Mouse (Mus musculus): ENCODE results near the gene Tufm. TPM values are rescaled to one million over a fixed set of nuclear protein-coding genes. Genes with fewer than 3 reads are reported as not detected.

Gene Tufm
- polyA plus RNA-seq, 1 experiment from 2014 or later, result 158 TPM

GRCm38 (mm10) chr7:126450641-126451040, 36.5 kb upstream of the Tufm start:
- peaks cover under 1% of the 10 kb centered on the region; the same call in 1 of the 2 replicates for H3K36me3 ChIP-seq (replicated peaks; ENCODE audit: control insufficient read depth, insufficient read depth, low read depth, low read length)
- no peaks in the 10 kb centered on the region for H3K9me3 ChIP-seq (replicated peaks; ENCODE audit: control insufficient read depth, low read length)
- DNase-seq (ENCODE audit: low spot score) (no peak), ATAC-seq (replicated peaks; ENCODE audit: insufficient number of reproducible peaks, low FRiP score, low TSS enrichment, low read depth) (no peak)
- WGBS, result 92% methylated on average over 6 of the region's 6 CpGs
- no peaks in the 10 kb centered on the region for H3K4me1 ChIP-seq (ENCODE audit: control insufficient read depth, insufficient read depth, low read length)
- no peaks in the 10 kb centered on the region for H3K27me3 ChIP-seq (ENCODE audit: control insufficient read depth, insufficient read depth, low read length)
- H3K27ac ChIP-seq (replicated peaks; ENCODE audit: low read depth, low read length), result no peak overlapping the region
- H3K4me3 ChIP-seq (ENCODE audit: low read depth, low read length), result no peak overlapping the region
- no peak overlapping the region for H3K9ac ChIP-seq (replicated peaks; ENCODE audit: low read length)
- no peak overlapping the region for H3K4me2 ChIP-seq (ENCODE audit: low read depth, low read length)

- Histone ChIP-seq H3K27me3 (ENCODE audit: control insufficient read depth, insufficient read depth, low read length) (no peaks in the 10 kb centered on the region), H3K36me3 (replicated peaks; ENCODE audit: control insufficient read depth, insufficient read depth, low read depth, low read length) (no peaks in the 10 kb centered on the region), H3K4me1 (ENCODE audit: control insufficient read depth, insufficient read depth, low read length) (no peaks in the 10 kb centered on the region), H3K9ac (replicated peaks; ENCODE audit: low read length) (no peak overlapping the region), H3K9me3 (replicated peaks; ENCODE audit: control insufficient read depth, low read length) (no peaks in the 10 kb centered on the region), H3K4me3 (ENCODE audit: low read depth, low read length) (no peak overlapping the region), H3K4me2 (ENCODE audit: low read depth, low read length) (no peak overlapping the region), H3K27ac (replicated peaks; ENCODE audit: low read depth, low read length) (no peak overlapping the region)
- no peak for ATAC-seq (replicated peaks; ENCODE audit: insufficient number of reproducible peaks, low FRiP score, low TSS enrichment, low read depth)
- no peak for DNase-seq (ENCODE audit: low spot score)
- 88% methylated on average over 3 of the region's 3 CpGs for WGBS
Observed at GRCm38 (mm10) chr7:126452244-126452643, 34.9 kb upstream of the Tufm start.

GRCm38 (mm10) chr7:126453861-126454260, 33.3 kb upstream of the Tufm start:
- Histone ChIP-seq H3K4me3 (ENCODE audit: low read depth, low read length) (no peak overlapping the region), H3K4me2 (ENCODE audit: low read depth, low read length) (no peak overlapping the region), H3K9me3 (replicated peaks; ENCODE audit: control insufficient read depth, low read length) (no peaks in the 10 kb centered on the region), H3K4me1 (ENCODE audit: control insufficient read depth, insufficient read depth, low read length) (no peaks in the 10 kb centered on the region), H3K36me3 (replicated peaks; ENCODE audit: control insufficient read depth, insufficient read depth, low read depth, low read length) (no peaks in the 10 kb centered on the region), H3K27me3 (ENCODE audit: control insufficient read depth, insufficient read depth, low read length) (no peaks in the 10 kb centered on the region), H3K9ac (replicated peaks; ENCODE audit: low read length) (no peak overlapping the region), H3K27ac (replicated peaks; ENCODE audit: low read depth, low read length) (no peak overlapping the region)
- DNase-seq (ENCODE audit: low spot score) (no peak), ATAC-seq (replicated peaks; ENCODE audit: insufficient number of reproducible peaks, low FRiP score, low TSS enrichment, low read depth) (no peak)
- whole genome bisulfite sequencing, result 78% methylated on average over 7 of the region's 7 CpGs

GRCm38 (mm10) chr7:126455242-126455641, 31.9 kb upstream of the Tufm start:
- WGBS, result 75% methylated on average over 2 of the region's 2 CpGs
- H3K27ac ChIP-seq (replicated peaks; ENCODE audit: low read depth, low read length), result no peak overlapping the region

GRCm38 (mm10) chr7:126456382-126457266, 30.5 kb upstream of the Tufm start:
- Histone ChIP-seq H3K4me2 (ENCODE audit: low read depth, low read length) (no peak overlapping the region), H3K9ac (replicated peaks; ENCODE audit: low read length) (no peak overlapping the region), H3K27me3 (ENCODE audit: control insufficient read depth, insufficient read depth, low read length) (no peaks in the 10 kb centered on the region), H3K27ac (replicated peaks; ENCODE audit: low read depth, low read length) (no peak overlapping the region), H3K4me3 (ENCODE audit: low read depth, low read length) (no peak overlapping the region), H3K4me1 (ENCODE audit: control insufficient read depth, insufficient read depth, low read length) (no peaks in the 10 kb centered on the region), H3K9me3 (replicated peaks; ENCODE audit: control insufficient read depth, low read length) (no peaks in the 10 kb centered on the region), H3K36me3 (replicated peaks; ENCODE audit: control insufficient read depth, insufficient read depth, low read depth, low read length) (no peaks in the 10 kb centered on the region)
- ATAC-seq (replicated peaks; ENCODE audit: insufficient number of reproducible peaks, low FRiP score, low TSS enrichment, low read depth), result no peak
- no peak for DNase-seq (ENCODE audit: low spot score)
- 87% methylated on average over 17 of the region's 17 CpGs for WGBS

More at GRCm38 (mm10) chr7:126455242-126455641, 31.9 kb upstream of the Tufm start:
- no peaks in the 10 kb centered on the region for H3K9me3 ChIP-seq (replicated peaks; ENCODE audit: control insufficient read depth, low read length)
- no peak overlapping the region for H3K9ac ChIP-seq (replicated peaks; ENCODE audit: low read length)
- ATAC-seq (replicated peaks; ENCODE audit: insufficient number of reproducible peaks, low FRiP score, low TSS enrichment, low read depth) (no peak), DNase-seq (ENCODE audit: low spot score) (no peak)
- H3K36me3 ChIP-seq (replicated peaks; ENCODE audit: control insufficient read depth, insufficient read depth, low read depth, low read length), result no peaks in the 10 kb centered on the region
- H3K4me1 ChIP-seq (ENCODE audit: control insufficient read depth, insufficient read depth, low read length), result no peaks in the 10 kb centered on the region
- no peaks in the 10 kb centered on the region for H3K27me3 ChIP-seq (ENCODE audit: control insufficient read depth, insufficient read depth, low read length)
- H3K4me2 ChIP-seq (ENCODE audit: low read depth, low read length), result no peak overlapping the region
- H3K4me3 ChIP-seq (ENCODE audit: low read depth, low read length), result no peak overlapping the region

GRCm38 (mm10) chr7:126458225-126458624, 28.9 kb upstream of the Tufm start:
- no peaks in the 10 kb centered on the region for H3K9me3 ChIP-seq (replicated peaks; ENCODE audit: control insufficient read depth, low read length)

GRCm38 (mm10) chr7:126458844-126459618, 28.1 kb upstream of the Tufm start:
- Histone ChIP-seq H3K9ac (replicated peaks; ENCODE audit: low read length) (no peak overlapping the region), H3K4me3 (ENCODE audit: low read depth, low read length) (no peak overlapping the region), H3K4me2 (ENCODE audit: low read depth, low read length) (no peak overlapping the region), H3K4me1 (ENCODE audit: control insufficient read depth, insufficient read depth, low read length) (no peaks in the 10 kb centered on the region; the same call in 1 of the 2 replicates), H3K27me3 (ENCODE audit: control insufficient read depth, insufficient read depth, low read length) (no peaks in the 10 kb centered on the region), H3K9me3 (replicated peaks; ENCODE audit: control insufficient read depth, low read length) (no peaks in the 10 kb centered on the region), H3K36me3 (replicated peaks; ENCODE audit: control insufficient read depth, insufficient read depth, low read depth, low read length) (no peaks in the 10 kb centered on the region), H3K27ac (replicated peaks; ENCODE audit: low read depth, low read length) (no peak overlapping the region)
- ATAC-seq (replicated peaks; ENCODE audit: insufficient number of reproducible peaks, low FRiP score, low TSS enrichment, low read depth) (no peak), DNase-seq (ENCODE audit: low spot score) (no peak)
- 84% methylated on average over 11 of the region's 11 CpGs for WGBS

More at GRCm38 (mm10) chr7:126458225-126458624, 28.9 kb upstream of the Tufm start:
- H3K4me1 ChIP-seq (ENCODE audit: control insufficient read depth, insufficient read depth, low read length), result no peaks in the 10 kb centered on the region
- H3K27me3 ChIP-seq (ENCODE audit: control insufficient read depth, insufficient read depth, low read length), result no peaks in the 10 kb centered on the region
- H3K36me3 ChIP-seq (replicated peaks; ENCODE audit: control insufficient read depth, insufficient read depth, low read depth, low read length), result no peaks in the 10 kb centered on the region
- no peak for DNase-seq (ENCODE audit: low spot score)
- H3K4me3 ChIP-seq (ENCODE audit: low read depth, low read length), result no peak overlapping the region
- no peak for ATAC-seq (replicated peaks; ENCODE audit: insufficient number of reproducible peaks, low FRiP score, low TSS enrichment, low read depth)
- 81% methylated on average over 5 of the region's 5 CpGs for WGBS
- H3K27ac ChIP-seq (replicated peaks; ENCODE audit: low read depth, low read length), result no peak overlapping the region
- H3K4me2 ChIP-seq (ENCODE audit: low read depth, low read length), result no peak overlapping the region
- no peak overlapping the region for H3K9ac ChIP-seq (replicated peaks; ENCODE audit: low read length)

All from embryonic facial prominence, embryonic 11.5 days (tissue).